Mouse (Mus musculus): Measurements from ENCODE around the gene Mxi1. TPM values are rescaled to one million over a fixed set of nuclear protein-coding genes. Genes with fewer than 3 reads are reported as not detected.

Mxi1 gene
- polyA plus RNA-seq, 1 experiment: 41.7 TPM

GRCm38 (mm10) chr19:53355065-53355464, 44.7 kb downstream of the Mxi1 start:
- Histone ChIP-seq H3K27me3 (replicated peaks; ENCODE audit: control insufficient read depth, insufficient read depth, low read length) (no peaks in the 10 kb centered on the region), H3K27ac (ENCODE audit: insufficient read depth, low read depth, low read length) (no peak overlapping the region)

GRCm38 (mm10) chr19:53359160-53360033, 49.1 kb downstream of the Mxi1 start:
- H3K27me3 ChIP-seq (replicated peaks; ENCODE audit: control insufficient read depth, insufficient read depth, low read length): no peaks in the 10 kb centered on the region
- 56% methylated on average over 22 of the region's 22 CpGs for WGBS
- TF ChIP-seq CTCF (conservative IDR thresholded peaks at IDR 0.05; ENCODE audit: insufficient read depth, insufficient read length, low read depth, low read length): no peak
- TF ChIP-seq POLR2A (IDR thresholded peaks at IDR 0.05; ENCODE audit: low read depth, low read length): no peak
- H3K36me3 ChIP-seq (ENCODE audit: control insufficient read depth, insufficient read depth, low read length): no peaks in the 10 kb centered on the region
- H3K4me3 ChIP-seq (ENCODE audit: insufficient read depth, low read depth, low read length): peak overlapping the region; percentile 16
- peak overlapping the region; percentile 55 for H3K27ac ChIP-seq (ENCODE audit: insufficient read depth, low read depth, low read length)
- DNase-seq: peak; percentile 73
- H3K4me1 ChIP-seq (ENCODE audit: control insufficient read depth, insufficient read depth, low read length): peaks cover 3% of the 10 kb centered on the region; the same call in 1 of the 2 replicates

More at GRCm38 (mm10) chr19:53355065-53355464, 44.7 kb downstream of the Mxi1 start:
- Histone ChIP-seq H3K4me3 (ENCODE audit: insufficient read depth, low read depth, low read length) (no peak overlapping the region), H3K4me1 (ENCODE audit: control insufficient read depth, insufficient read depth, low read length) (peaks cover 10% of the 10 kb centered on the region; the same call in 1 of the 2 replicates), H3K36me3 (ENCODE audit: control insufficient read depth, insufficient read depth, low read length) (no peaks in the 10 kb centered on the region)
- DNase-seq: no peak
- 88% methylated on average over 16 of the region's 16 CpGs for WGBS
- TF ChIP-seq POLR2A (IDR thresholded peaks at IDR 0.05; ENCODE audit: low read depth, low read length): no peak
- no peak for TF ChIP-seq CTCF (conservative IDR thresholded peaks at IDR 0.05; ENCODE audit: insufficient read depth, insufficient read length, low read depth, low read length)

DNA sequence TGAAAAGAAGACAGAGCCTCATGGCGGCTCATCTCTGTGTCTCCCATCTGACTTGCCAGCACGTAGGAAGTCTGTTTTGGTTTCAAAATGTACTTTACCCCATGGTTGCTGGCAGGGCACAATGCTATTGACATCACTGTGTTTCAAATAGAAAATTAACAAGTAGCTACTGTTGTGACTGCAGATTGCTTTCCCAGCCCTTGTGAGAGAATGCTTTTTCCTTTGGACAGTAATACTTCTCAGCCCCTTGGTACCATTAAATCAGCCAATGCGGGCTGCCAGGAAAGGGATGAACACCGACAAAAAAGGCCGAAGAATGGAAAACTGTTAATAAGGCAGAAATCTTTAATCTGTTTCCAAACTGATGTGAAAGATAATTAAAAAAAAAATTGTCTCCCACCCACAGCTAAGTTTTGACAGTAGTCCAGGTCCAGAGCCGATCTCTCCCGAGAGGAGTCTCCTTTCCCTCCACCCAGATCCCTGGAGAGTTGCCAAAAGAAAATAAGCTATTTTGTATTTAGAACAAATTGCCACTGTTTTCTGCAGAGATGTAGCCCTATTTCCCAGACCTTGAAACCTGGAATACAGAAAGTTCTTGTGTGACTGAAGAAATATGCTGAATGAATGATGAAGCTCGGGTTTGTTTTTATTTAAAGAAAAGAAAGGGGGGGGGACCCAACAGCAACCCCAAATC, 50.1 kb downstream of the Mxi1 start:
- peak overlapping the region; percentile 16; the same call in 1 of the 2 replicates for H3K4me3 ChIP-seq (ENCODE audit: insufficient read depth, low read depth, low read length)
- H3K4me1 ChIP-seq (ENCODE audit: control insufficient read depth, insufficient read depth, low read length): peaks cover 3% of the 10 kb centered on the region; the same call in 1 of the 2 replicates
- no peaks in the 10 kb centered on the region for H3K27me3 ChIP-seq (replicated peaks; ENCODE audit: control insufficient read depth, insufficient read depth, low read length)
- no peaks in the 10 kb centered on the region for H3K36me3 ChIP-seq (ENCODE audit: control insufficient read depth, insufficient read depth, low read length)
- 40% methylated on average over 8 of the region's 8 CpGs for WGBS
- peak; percentile 85 for DNase-seq
- H3K27ac ChIP-seq (ENCODE audit: insufficient read depth, low read depth, low read length): peak overlapping the region; percentile 59
- no peak for TF ChIP-seq POLR2A (IDR thresholded peaks at IDR 0.05; ENCODE audit: low read depth, low read length)
- TF ChIP-seq CTCF (conservative IDR thresholded peaks at IDR 0.05; ENCODE audit: insufficient read depth, insufficient read length, low read depth, low read length): no peak

DNA sequence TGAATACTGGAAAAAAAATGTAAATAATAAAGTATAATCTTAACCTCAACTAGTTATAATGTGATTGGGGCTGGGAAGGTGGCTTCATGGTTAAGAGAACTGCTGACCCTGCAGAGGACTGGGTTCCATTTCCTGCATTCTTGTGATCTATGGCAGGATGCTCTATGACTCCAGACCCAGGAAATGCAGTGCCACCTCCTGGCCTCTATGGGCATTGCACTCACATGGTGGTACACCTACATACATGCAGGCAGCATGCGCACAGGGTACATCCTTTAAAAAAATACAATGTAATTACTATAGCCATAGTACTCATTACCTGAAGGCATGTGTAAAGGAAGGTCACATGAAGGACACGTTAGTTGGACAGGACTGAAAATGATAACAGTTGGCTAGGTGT, 52.6 kb downstream of the Mxi1 start:
- WGBS: 45% methylated on average over 2 of the region's 2 CpGs
- peaks cover 3% of the 10 kb centered on the region; the same call in 1 of the 2 replicates for H3K4me1 ChIP-seq (ENCODE audit: control insufficient read depth, insufficient read depth, low read length)
- H3K36me3 ChIP-seq (ENCODE audit: control insufficient read depth, insufficient read depth, low read length): no peaks in the 10 kb centered on the region
- no peak overlapping the region for H3K27ac ChIP-seq (ENCODE audit: insufficient read depth, low read depth, low read length)
- H3K27me3 ChIP-seq (replicated peaks; ENCODE audit: control insufficient read depth, insufficient read depth, low read length): no peaks in the 10 kb centered on the region
- DNase-seq: peak; percentile 44
- TF ChIP-seq POLR2A (IDR thresholded peaks at IDR 0.05; ENCODE audit: low read depth, low read length) (no peak), CTCF (conservative IDR thresholded peaks at IDR 0.05; ENCODE audit: insufficient read depth, insufficient read length, low read depth, low read length) (peak; percentile 56)
- H3K4me3 ChIP-seq (ENCODE audit: insufficient read depth, low read depth, low read length): no peak overlapping the region

GRCm38 (mm10) chr19:53364551-53364950, 54.2 kb downstream of the Mxi1 start:
- 39% methylated on average over 2 of the region's 2 CpGs for WGBS
- no peaks in the 10 kb centered on the region; the same call in 1 of the 2 replicates for H3K4me1 ChIP-seq (ENCODE audit: control insufficient read depth, insufficient read depth, low read length)
- no peak for TF ChIP-seq CTCF (conservative IDR thresholded peaks at IDR 0.05; ENCODE audit: insufficient read depth, insufficient read length, low read depth, low read length)
- TF ChIP-seq POLR2A (IDR thresholded peaks at IDR 0.05; ENCODE audit: low read depth, low read length): no peak
- no peak overlapping the region for H3K27ac ChIP-seq (ENCODE audit: insufficient read depth, low read depth, low read length)
- no peak for DNase-seq
- H3K27me3 ChIP-seq (replicated peaks; ENCODE audit: control insufficient read depth, insufficient read depth, low read length): no peaks in the 10 kb centered on the region
- no peak overlapping the region for H3K4me3 ChIP-seq (ENCODE audit: insufficient read depth, low read depth, low read length)
- no peaks in the 10 kb centered on the region for H3K36me3 ChIP-seq (ENCODE audit: control insufficient read depth, insufficient read depth, low read length)

DNA sequence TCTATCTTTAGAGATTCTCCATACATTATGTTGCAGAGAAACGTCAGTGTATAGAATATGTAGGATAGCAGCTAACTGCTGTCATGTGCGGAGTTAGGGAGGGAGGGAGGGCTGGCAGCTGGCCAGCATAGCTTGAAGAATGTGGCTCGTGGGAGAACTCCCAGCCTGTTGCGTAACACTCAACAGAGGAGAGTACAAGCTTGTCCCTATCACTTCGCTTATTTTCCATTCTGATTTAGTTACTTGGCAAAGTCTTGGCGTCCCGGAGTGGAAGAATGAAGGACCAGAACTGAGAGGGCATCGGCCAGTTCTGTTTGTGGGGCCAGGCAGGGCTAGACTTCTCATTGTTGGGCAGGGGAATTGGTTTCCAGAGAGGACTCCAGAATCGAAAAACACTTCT, 54.6 kb downstream of the Mxi1 start:
- Histone ChIP-seq H3K36me3 (ENCODE audit: control insufficient read depth, insufficient read depth, low read length) (no peaks in the 10 kb centered on the region), H3K27ac (ENCODE audit: insufficient read depth, low read depth, low read length) (peak overlapping the region; percentile 53), H3K4me3 (ENCODE audit: insufficient read depth, low read depth, low read length) (peak overlapping the region; percentile 6; the same call in 1 of the 2 replicates), H3K27me3 (replicated peaks; ENCODE audit: control insufficient read depth, insufficient read depth, low read length) (no peaks in the 10 kb centered on the region), H3K4me1 (ENCODE audit: control insufficient read depth, insufficient read depth, low read length) (no peaks in the 10 kb centered on the region; the same call in 1 of the 2 replicates)
- TF ChIP-seq POLR2A (IDR thresholded peaks at IDR 0.05; ENCODE audit: low read depth, low read length) (no peak), CTCF (conservative IDR thresholded peaks at IDR 0.05; ENCODE audit: insufficient read depth, insufficient read length, low read depth, low read length) (no peak)
- DNase-seq: peak; percentile 89
- WGBS: 4% methylated on average over 9 of the region's 9 CpGs

All from kidney, adult 2 months (tissue).